Mouse (Mus musculus) liver, embryonic 11.5 days (tissue): Measurements from ENCODE around the gene Msrb3. TPM values are rescaled to one million over a fixed set of nuclear protein-coding genes. Genes with fewer than 3 reads are reported as not detected.
A peak's percentile ranks its signal among the peaks of the same experiment; 100 is the strongest.

ENCODE experiments used
- ATAC-seq: fragments of 200-750 bp; cut with Nextera tagmentation; replicated peaks from 2 replicates; pipeline ENCODE4 v1.8.0; 2017; ENCODE audit warnings: moderate number of reproducible peaks, mild to moderate bottlenecking, moderate TSS enrichment, moderate library complexity; ENCODE audit not compliant: low FRiP score
- DNase-seq: peaks from one replicate; pipeline ENCODE4 v3.0.0-alpha.2; 2017; ENCODE audit warnings: low spot score
- H3K27ac ChIP-seq: fragments of 300-500 bp; sonication (generic); 2 replicates; pipeline ENCODE4 v1.5.1; 2014; ENCODE audit warnings: mild to moderate bottlenecking, low read depth, low read length, control low read depth
- H3K27me3 ChIP-seq: fragments of 300-500 bp; sonication (generic); replicated peaks from 2 replicates; pipeline ENCODE4 v1.6.1; 2014; ENCODE audit warnings: low read length, mixed read lengths; ENCODE audit not compliant: control insufficient read depth, insufficient read depth
- H3K36me3 ChIP-seq: fragments of 300-500 bp; sonication (generic); 2 replicates; pipeline ENCODE4 v1.6.1; 2014; ENCODE audit warnings: mild to moderate bottlenecking, low read length, moderate library complexity, mixed read lengths; ENCODE audit not compliant: control insufficient read depth, insufficient read depth
- H3K4me1 ChIP-seq: fragments of 300-500 bp; sonication (generic); replicated peaks from 2 replicates; pipeline ENCODE4 v1.6.1; 2014; ENCODE audit warnings: low read length, mixed read lengths; ENCODE audit not compliant: control insufficient read depth, insufficient read depth
- H3K4me2 ChIP-seq: fragments of 300-500 bp; sonication (generic); 2 replicates; pipeline ENCODE4 v1.6.1; 2014; ENCODE audit warnings: mild to moderate bottlenecking, control low read depth, moderate library complexity
- H3K4me3 ChIP-seq: fragments of 300-500 bp; sonication (generic); 2 replicates; pipeline ENCODE4 v1.5.1; 2014; ENCODE audit warnings: low read depth, low read length, control low read depth
- H3K9ac ChIP-seq: fragments of 300-500 bp; sonication (generic); 2 replicates; pipeline ENCODE4 v1.6.1; 2014; ENCODE audit warnings: low read depth, low read length, control low read depth
- H3K9me3 ChIP-seq: fragments of 300-500 bp; sonication (generic); 2 replicates; pipeline ENCODE4 v1.6.1; 2016; ENCODE audit warnings: low read length, inconsistent platforms, mixed read lengths; ENCODE audit not compliant: control insufficient read depth
- WGBS: fragments of 180-500 bp; shearing (Covaris S2); extraction: QIAGEN DNeasy Blood & Tissue Kit; methylation state at CpG from one replicate; pipeline ENCODE4 v1.1.7; 2014; 5-methylcytosine and 5-hydroxymethylcytosine counted together
- polyA plus RNA-seq: library from polyadenylated mRNA; unstranded; fragments of >200 nt; fragmentation: Nextera tagmentation; extraction: Ambion mirVana; gene quantifications from 2 replicates; pipeline ENCODE4 v1.2.1, GENCODE M21; 2014

Gene Msrb3
- polyA plus RNA-seq, 1 experiment from 2014 or later: 2.8 TPM

DNA sequence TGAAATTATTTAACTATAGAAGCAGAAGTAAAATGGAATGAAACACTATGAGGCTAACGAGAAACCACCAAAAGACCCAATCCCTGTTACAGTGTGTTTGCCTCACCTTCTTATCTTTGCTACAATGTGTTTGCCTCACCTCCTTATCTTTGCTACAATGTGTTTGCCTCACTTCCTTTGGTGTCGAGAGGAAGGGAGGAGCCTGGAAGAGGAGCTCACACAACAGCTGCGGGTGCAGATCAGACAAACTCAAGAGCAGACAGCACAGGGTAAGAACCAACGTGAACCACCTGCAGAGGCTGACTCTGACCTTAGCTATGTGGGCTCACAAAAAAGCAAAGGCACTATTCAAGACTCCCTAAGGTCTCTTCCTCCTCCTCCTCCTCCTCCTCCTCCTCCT is 123.5 kb downstream of the Msrb3 start:
- no peak overlapping the region for H3K27ac ChIP-seq
- no peak overlapping the region for H3K4me2 ChIP-seq
- H3K9me3 ChIP-seq: peaks cover 2% of the 10 kb centered on the region; the same call in 1 of the 2 replicates
- DNase-seq (peak; percentile 29), ATAC-seq (peak; percentile 73)
- no peak overlapping the region for H3K4me3 ChIP-seq
- no peaks in the 10 kb centered on the region for H3K36me3 ChIP-seq
- H3K9ac ChIP-seq: no peak overlapping the region
- no peaks in the 10 kb centered on the region for H3K27me3 ChIP-seq
- H3K4me1 ChIP-seq: no peaks in the 10 kb centered on the region
- WGBS: 33% methylated on average over 4 of the region's 4 CpGs

DNA sequence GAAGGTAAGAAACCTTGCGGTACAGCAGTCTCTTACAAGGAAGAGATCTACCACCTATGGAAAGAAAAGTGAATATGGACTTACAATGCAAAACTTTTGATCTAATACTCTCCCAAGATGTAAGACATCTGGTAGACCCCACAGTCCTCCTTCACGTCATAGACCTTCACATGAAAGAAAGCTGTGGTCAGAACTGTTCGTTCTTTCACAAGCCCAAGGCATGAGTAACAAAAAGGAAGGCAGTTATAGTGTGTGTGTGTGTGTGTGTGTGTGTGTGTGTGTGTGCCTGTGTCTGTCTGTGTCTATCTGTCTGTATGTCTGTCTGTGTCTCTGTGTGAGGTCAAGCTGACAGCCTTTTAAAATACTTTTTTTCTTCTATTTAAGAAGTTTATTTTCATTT is 131.5 kb downstream of the Msrb3 start:
- H3K27ac ChIP-seq: no peak overlapping the region
- 82% methylated on average over 3 of the region's 3 CpGs for WGBS
- H3K4me2 ChIP-seq: no peak overlapping the region
- DNase-seq (no peak), ATAC-seq (no peak)
- H3K9me3 ChIP-seq: no peaks in the 10 kb centered on the region
- H3K27me3 ChIP-seq: no peaks in the 10 kb centered on the region
- no peak overlapping the region for H3K4me3 ChIP-seq
- H3K36me3 ChIP-seq: no peaks in the 10 kb centered on the region
- H3K4me1 ChIP-seq: no peaks in the 10 kb centered on the region
- no peak overlapping the region for H3K9ac ChIP-seq

DNA sequence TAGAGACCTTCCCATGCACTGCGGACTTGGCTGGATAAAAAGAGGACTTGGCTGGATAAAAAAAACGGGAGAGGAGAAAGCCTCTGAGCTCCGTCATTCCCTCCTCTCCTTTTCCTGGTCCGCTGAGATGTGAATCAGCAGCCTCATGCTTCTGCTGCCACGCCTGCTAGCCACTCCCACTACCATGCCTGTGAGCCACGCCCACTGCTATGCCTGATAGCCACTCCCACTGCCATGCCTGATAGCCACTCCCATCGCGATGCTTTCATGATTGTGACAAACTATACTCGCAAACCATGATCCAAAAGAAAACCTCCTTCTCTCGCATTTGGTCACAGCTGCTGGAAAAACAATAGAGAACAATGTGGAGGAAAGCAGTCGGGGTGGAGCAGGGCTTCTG is 133.5 kb downstream of the Msrb3 start:
- Histone ChIP-seq H3K4me1 (no peaks in the 10 kb centered on the region), H3K9ac (no peak overlapping the region), H3K27me3 (no peaks in the 10 kb centered on the region), H3K27ac (no peak overlapping the region), H3K4me3 (no peak overlapping the region), H3K36me3 (no peaks in the 10 kb centered on the region), H3K4me2 (no peak overlapping the region), H3K9me3 (no peaks in the 10 kb centered on the region)
- ATAC-seq: no peak
- WGBS: 83% methylated on average over 11 of the region's 11 CpGs
- DNase-seq: peak; percentile 22

DNA sequence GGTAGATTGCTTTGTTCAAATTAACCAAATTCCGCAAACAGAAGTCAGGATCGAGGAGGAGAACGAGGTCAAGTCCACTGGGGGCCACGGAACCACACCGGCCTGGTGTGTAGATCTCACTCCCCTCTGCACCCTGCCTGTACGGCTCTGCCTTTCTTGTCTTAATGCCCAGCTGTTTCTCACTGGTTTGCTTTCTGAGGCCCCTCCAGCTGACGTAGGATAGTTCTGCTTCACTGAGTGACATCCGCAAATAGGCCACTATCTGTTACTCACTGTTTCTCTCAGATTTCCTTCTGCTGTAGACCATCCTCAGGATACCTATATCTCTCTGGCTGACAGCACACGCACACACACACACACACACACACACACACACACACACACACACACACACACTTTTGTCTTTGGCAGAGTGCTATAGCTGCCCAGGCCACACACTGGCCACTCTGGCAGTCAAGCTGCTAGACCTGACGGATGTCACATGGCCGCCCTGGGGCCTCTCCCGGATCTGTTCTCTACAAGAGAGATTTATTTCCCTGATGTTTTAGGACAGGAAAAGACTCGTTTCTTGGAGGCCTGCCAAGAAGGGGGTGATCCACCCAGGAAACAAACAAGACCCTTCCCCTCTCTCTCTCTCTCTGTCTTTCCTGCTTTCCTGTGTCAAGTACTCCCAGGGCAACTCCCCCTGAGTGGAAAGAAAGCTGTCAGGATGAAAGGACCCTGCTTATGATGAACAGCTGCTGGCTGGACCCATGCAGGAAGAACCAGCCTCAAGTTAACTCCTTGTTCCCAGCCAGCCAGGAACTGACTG is 135.0 kb downstream of the Msrb3 start:
- ATAC-seq: peak; percentile 60
- Histone ChIP-seq H3K4me1 (no peaks in the 10 kb centered on the region), H3K27me3 (no peaks in the 10 kb centered on the region), H3K27ac (peak overlapping the region; percentile 66), H3K4me3 (no peak overlapping the region), H3K36me3 (no peaks in the 10 kb centered on the region), H3K9me3 (no peaks in the 10 kb centered on the region), H3K4me2 (no peak overlapping the region), H3K9ac (no peak overlapping the region)
- peak; percentile 62 for DNase-seq
- 46% methylated on average over 13 of the region's 13 CpGs for WGBS

DNA sequence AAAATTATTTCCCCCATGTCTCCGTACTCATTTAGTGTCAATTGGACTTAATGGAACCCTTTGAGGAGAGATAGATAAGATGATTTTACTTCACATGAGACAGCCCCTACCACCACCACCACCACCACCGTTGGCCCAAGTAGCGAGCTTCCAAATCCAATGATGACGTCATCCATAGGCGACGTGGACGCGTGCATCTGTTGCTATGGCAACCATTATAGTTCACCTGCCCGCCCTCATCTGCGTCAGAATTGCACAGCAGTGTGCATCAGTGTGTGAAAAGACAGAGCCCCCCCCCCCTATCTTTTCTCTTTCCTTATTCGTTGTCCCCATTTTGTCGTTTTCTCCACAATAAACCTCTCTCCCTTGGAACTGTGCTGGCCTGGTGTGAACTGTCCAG is 135.9 kb downstream of the Msrb3 start:
- H3K4me1 ChIP-seq: no peaks in the 10 kb centered on the region
- H3K4me3 ChIP-seq: no peak overlapping the region
- no peaks in the 10 kb centered on the region for H3K27me3 ChIP-seq
- H3K36me3 ChIP-seq: no peaks in the 10 kb centered on the region
- H3K27ac ChIP-seq: no peak overlapping the region
- H3K4me2 ChIP-seq: no peak overlapping the region
- no peaks in the 10 kb centered on the region for H3K9me3 ChIP-seq
- no peak overlapping the region for H3K9ac ChIP-seq
- ATAC-seq (no peak), DNase-seq (no peak)
- 92% methylated on average over 12 of the region's 12 CpGs for WGBS

DNA sequence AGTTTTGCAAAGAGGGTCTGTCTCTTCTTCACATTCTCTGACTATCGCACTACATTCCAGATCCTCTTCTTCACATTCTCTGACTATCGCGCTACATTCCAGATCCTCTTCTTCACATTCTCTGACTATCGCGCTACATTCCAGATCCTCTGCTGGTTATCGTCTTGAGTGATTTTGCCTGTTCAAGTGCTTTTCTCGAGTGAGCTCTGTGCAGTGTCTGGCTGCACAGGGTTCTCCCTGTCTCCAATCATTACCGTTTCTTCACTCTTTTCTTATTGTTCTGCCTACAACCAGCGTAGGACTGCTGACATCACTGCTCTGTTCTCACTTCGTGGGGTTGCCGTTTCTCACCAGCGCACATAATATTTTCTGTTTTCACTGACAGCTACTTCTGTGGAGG is 138.2 kb downstream of the Msrb3 start:
- Histone ChIP-seq H3K4me1 (no peaks in the 10 kb centered on the region), H3K27ac (no peak overlapping the region), H3K36me3 (no peaks in the 10 kb centered on the region), H3K4me3 (no peak overlapping the region), H3K27me3 (no peaks in the 10 kb centered on the region), H3K9me3 (no peaks in the 10 kb centered on the region), H3K9ac (no peak overlapping the region), H3K4me2 (no peak overlapping the region)
- 77% methylated on average over 12 of the region's 12 CpGs for WGBS
- DNase-seq (no peak), ATAC-seq (no peak)

DNA sequence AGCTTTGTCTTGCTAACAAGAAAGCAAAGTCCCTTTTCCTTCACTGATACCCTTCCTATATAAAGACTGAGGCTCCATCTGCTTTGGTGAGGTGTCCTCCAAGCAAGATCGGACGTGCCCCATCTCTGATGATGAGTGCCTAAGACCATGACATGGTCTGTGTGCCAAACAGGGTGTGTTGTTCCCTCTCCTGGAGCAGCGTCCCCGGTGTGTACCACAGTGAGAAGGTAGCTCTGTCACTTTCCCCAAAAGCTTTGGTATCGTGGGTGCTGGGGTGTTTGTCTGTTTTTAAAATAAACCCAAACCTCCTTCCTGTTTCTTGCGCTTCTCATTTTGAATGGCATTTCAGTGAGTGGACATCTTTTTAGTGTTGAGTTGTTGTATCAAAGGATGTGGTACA is 139.0 kb downstream of the Msrb3 start:
- no peaks in the 10 kb centered on the region for H3K4me1 ChIP-seq

DNA sequence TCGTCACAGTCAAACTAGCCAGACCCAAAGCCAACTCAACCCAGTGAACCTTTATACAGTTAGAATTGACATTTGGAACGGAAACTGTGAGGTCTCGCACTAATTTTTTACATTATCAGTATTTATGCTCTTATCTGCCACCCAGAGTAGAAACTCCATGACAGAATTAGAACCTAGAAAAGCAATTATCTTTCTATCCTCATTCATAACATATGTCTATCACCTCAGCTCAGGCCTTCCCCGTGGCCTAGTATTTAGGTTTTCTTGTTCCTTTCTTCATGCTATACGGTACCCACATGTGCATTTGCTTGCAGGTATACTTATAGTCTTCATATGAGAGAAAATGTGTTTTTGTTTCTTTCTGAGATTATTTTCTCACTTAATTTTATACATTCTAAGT is 146.4 kb downstream of the Msrb3 start:
- ATAC-seq: no peak
- WGBS: 65% methylated on average over 5 of the region's 5 CpGs
- H3K9ac ChIP-seq: no peak overlapping the region
- peaks cover 2% of the 10 kb centered on the region; the same call in 1 of the 2 replicates for H3K4me1 ChIP-seq
- DNase-seq: no peak
- no peaks in the 10 kb centered on the region for H3K27me3 ChIP-seq
- H3K4me2 ChIP-seq: no peak overlapping the region
- no peak overlapping the region for H3K27ac ChIP-seq
- H3K9me3 ChIP-seq: no peaks in the 10 kb centered on the region; the same call in 1 of the 2 replicates
- no peaks in the 10 kb centered on the region for H3K36me3 ChIP-seq
- H3K4me3 ChIP-seq: no peak overlapping the region

More for the DNA sequence above, 139.0 kb downstream of the Msrb3 start:
- Histone ChIP-seq H3K4me2 (no peak overlapping the region), H3K9me3 (no peaks in the 10 kb centered on the region), H3K27ac (no peak overlapping the region), H3K9ac (no peak overlapping the region), H3K4me3 (no peak overlapping the region), H3K36me3 (no peaks in the 10 kb centered on the region), H3K27me3 (no peaks in the 10 kb centered on the region)
- ATAC-seq (no peak), DNase-seq (no peak)
- WGBS: 80% methylated on average over 6 of the region's 6 CpGs

DNA sequence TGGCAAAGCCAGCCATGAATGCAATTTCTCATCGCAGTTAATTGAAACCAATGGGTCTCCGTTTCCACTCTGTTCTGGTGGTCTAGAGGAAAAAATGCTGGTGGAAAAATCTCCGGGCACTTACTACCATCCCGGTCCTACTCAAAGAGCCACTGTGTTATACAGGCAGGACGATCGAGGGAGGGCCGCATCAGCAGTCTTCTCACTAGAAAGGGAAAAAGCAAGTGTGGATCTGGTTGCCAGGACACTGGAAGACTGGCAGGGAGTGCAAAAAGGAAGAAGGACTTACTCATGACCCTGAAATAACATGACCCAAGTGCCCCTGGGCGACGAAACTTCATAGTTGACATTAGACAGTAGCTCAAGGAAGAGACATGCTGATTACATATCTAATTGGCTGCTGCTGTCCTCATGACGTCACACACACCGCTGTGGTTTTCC is 147.1 kb downstream of the Msrb3 start:
- 0 out of 2 replicates have a peak, but pooled peaks have one; percentile 34 for ATAC-seq
- Histone ChIP-seq H3K36me3 (no peaks in the 10 kb centered on the region), H3K9ac (no peak overlapping the region), H3K9me3 (no peaks in the 10 kb centered on the region; the same call in 1 of the 2 replicates), H3K27me3 (no peaks in the 10 kb centered on the region), H3K4me2 (no peak overlapping the region), H3K4me1 (peaks cover 2% of the 10 kb centered on the region; the same call in 1 of the 2 replicates), H3K4me3 (no peak overlapping the region), H3K27ac (peak overlapping the region; percentile 10; the same call in 1 of the 2 replicates)
- no peak for DNase-seq
- WGBS: 57% methylated on average over 11 of the region's 11 CpGs
